Mouse (Mus musculus) cerebellum, postnatal 14 days (tissue): ENCODE measurements at regions not wholly inside any gene's neighbourhood (a gene's known extent, or its start where the extent isn't known, plus 50 kb on each side); places are given as distances from the start of the nearest gene placed in this dataset.

Source experiments
- DNase-seq, 2 experiments: peaks; one replicate each; pipeline ENCODE4 v3.0.0; 2021; ENCODE audit warnings: mixed read lengths in 2 of 2

- DNase-seq: no peak
Measured at GRCm38 (mm10) chr2:114259539-114259938, 58.3 kb upstream of the Zfp770 start.
